Mouse (Mus musculus) brain, embryonic 18.5 days (tissue): ENCODE results near the gene Tpm3-rs7.
"Not testable (repeated sequence)": the region's sequence is repeated elsewhere in the genome, so short reads cannot be mapped to it uniquely, and the experiment has no call there.

Source experiments
- DNase-seq: peaks from one replicate; pipeline ENCODE4 v3.0.0-alpha.2; 2012; ENCODE audit warnings: low read depth, low spot score

The Tpm3-rs7 gene

GRCm38 (mm10) chr14:113314499-113314898 lies at the start of gene Tpm3-rs7:
Gene Tpm3-rs7, plus strand, starts transcription at chr14:113314608.
- DNase-seq: not testable (repeated sequence)

DNA sequence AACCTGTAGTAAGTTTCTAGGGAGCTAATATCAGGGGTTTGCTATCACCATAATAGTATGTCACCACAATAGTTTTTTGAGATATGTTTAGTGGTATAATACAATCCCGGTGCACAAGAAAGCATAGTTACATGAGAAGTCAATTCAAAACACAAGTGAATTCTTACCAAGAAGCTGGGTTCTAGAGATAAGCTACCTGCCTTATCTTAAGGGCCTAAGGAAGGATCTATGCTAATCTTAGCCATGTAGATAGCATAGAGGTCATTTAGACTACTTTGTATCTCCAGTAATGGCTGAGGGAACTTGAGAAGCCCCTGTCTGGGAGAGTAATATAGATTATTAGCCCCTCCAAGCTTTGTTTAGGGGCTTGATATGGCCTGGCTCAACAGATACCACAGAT lies 2.6 kb downstream of the Tpm3-rs7 start:
- no peak for DNase-seq

DNA sequence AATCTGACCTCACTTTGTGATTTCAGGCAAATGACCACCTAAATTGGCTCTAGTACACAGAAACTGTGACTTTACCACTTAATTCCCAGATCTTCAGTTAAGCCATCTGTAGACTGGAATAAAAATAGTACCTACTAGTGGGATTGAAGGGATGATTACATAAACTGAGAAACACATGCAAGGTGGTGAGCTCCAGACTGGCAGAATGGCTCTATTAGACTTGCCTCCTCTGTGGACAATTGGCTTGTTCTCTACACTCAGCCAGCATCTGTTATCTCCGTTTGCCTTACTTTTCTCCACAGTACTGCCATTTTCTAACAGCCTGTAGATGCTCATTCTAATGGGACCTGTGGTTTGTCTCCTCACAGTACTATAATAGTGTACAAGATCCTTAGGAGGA lies 49.0 kb downstream of the Tpm3-rs7 start:
- no peak for DNase-seq
